Mouse (Mus musculus) right cerebral cortex, postnatal 4 days (tissue): ENCODE results near the gene Zfp609.
"Not testable (repeated sequence)": the region's sequence is repeated elsewhere in the genome, so short reads cannot be mapped to it uniquely, and the experiment has no call there.

Experiments used
- DNase-seq: peaks from one replicate; pipeline ENCODE4 v3.0.0-alpha.2; 2022

Zfp609 gene

DNA sequence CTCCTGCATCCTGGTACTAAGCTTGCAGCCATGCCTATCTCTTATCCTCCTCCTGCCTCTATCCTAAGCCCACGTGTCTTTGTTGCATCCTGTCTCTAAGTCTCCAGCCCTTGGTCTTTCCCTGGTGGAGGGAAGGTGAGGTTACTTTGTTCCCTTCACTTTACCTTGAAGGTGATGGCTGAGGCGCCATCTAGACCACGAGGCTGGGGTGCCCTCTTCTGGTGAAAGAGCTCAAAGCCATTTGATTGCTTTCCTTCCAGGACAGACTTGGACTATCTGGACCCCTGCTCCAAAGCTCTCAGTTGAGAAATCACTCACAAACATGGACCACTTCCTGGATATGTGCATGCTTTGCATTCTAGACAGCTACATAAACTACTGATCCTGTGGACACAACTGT is 163.2 kb downstream of the Zfp609 start:
- DNase-seq, result peak; percentile 56

DNA sequence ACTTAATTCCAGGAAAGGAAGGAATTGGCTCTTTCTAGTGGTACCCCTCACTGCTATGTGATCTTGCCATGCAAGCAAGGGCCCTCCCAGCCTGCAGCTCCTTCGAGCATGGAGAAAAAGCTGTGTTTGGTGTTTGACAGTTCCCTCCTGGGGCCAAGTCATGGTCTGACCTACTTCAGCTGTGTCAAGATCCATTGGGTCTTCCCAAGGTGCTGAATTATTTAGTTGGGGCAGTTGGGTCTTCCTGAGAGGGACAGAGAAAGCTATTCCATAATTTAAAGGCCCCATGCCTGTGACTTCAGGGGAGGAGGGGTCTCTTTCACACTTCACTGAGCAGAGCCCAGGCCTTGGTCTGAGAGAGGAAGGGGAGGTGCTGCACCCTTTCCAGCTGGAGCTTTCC is 165.9 kb downstream of the Zfp609 start:
- DNase-seq, result no peak

- DNase-seq, result no peak
Measured at GRCm38 (mm10) chr9:65661029-65661428, 166.3 kb downstream of the Zfp609 start.

DNA sequence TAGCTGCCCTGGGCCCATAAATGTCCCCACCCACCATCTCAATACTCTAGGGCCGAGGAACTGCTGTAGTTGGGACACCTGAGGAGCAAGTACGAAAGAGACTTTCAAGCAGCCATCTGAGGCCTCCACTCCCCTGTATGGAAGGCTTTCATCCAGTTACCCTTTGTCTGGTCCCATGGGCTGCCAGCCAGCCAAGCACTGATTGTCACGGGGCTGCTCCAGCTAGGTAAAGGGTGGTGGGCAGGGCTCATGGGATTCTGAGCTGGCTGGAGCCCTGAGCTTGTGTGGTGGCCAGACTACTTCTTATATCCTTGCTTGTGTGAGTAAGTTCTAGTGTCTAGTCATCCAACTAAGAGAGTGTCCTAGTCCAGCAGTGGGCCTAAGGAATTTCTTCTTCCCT is 170.1 kb downstream of the Zfp609 start:
- DNase-seq, result no peak

DNA sequence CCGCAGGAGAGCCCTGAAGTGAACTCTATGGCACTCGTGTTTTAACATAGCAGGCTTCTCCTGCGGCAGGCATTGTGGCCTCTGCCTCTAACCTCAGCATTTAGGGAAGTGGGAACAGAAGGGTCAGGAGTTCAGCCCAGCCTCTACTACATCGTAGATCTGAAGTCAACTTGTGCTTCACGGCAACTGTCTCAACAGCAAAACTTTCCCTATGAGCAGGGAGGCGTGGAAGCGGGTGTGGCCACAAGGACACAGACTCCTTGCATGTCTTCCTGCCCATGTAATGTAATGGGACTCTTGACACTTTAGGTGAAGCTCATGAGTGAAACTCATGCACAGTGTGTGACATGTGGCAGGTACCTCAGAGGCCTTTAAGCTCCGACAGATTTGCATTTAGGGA is 171.8 kb downstream of the Zfp609 start:
- no peak for DNase-seq

- DNase-seq, result no peak
Measured at GRCm38 (mm10) chr9:65654700-65655237, 172.6 kb downstream of the Zfp609 start.

DNA sequence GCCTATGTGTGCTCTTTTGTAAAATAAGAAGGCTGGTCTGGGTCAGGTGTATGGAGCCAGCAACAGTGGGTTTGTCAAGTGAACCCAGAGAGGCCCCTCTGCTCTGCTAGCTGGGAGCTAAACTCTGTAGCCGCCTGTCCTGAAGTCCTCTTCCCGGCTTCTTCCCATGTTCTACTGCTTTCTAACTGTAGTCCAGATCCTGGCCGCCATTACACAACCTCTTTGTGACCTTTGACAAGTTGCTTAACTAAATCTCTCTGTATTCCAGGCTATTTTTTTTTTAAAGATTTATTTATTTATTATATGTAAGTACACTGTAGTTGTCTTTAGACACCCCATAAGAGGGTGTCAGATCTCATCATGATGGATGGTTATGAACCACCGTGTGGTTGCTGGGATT is 173.6 kb downstream of the Zfp609 start:
- DNase-seq, result no peak

- DNase-seq, result not testable (repeated sequence)
Measured at GRCm38 (mm10) chr9:65651957-65652356, 175.4 kb downstream of the Zfp609 start.

DNA sequence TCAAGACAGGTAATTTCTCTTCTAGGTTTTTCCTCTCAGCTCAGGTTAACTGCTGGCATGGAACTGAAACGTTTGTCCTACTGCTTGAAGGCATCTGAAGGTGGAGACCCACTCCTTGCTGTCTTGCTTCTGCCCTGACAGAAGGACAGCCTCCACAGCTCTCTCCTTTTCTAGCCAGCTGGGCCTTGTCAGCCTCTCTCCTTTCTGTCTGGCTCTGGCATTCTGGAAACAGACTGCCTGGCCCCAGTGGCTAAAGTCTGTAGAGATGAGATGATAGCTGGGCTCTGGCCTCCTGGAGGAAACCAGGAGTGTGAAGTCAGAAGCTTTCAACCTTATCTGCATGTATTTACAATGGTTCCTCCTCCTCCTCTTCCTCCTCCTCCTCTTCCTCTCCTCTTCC is 177.4 kb downstream of the Zfp609 start:
- no peak for DNase-seq

DNA sequence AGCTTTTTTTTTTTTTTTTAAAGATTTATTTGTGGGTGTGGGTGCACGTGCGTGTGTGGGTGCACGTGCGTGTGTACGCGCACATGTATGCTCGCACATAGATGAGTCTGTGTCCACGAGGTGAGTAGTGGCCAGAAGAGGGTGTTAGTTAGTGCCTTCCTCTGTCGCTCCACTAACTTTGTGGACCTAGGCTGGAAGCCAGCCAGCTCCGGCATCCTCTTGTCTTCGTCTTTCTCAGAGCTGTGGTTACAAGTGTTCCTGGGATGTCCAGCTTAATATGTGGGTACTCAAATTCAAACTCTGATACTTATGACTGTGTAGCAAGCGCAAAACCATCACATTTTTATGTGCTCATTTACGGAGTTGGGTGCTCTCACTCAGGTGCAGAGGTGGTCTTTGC is 178.6 kb downstream of the Zfp609 start:
- no peak for DNase-seq

GRCm38 (mm10) chr9:65646782-65647181 is 180.6 kb downstream of the Zfp609 start:
- no peak for DNase-seq

GRCm38 (mm10) chr9:65645984-65646383 is 181.4 kb downstream of the Zfp609 start:
- no peak for DNase-seq

DNA sequence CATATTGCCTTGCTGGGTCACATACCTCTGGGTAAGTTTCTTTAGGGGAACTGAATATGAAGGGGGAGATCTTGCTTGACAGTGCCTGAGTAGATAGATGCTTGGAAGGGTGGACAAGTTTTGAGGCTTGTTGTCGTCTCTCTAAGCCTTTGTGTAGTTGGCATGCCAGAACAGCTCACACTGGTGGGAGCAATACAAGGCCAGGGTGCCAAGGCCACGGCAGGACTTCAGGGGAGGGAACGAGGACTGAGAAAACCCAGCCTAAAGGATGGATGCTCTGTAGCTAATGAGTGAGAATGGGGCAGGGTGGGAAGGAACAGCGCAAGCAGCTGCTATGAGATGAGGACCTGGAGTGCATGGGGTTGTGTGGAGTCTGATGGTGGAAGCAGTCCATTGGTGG is 182.4 kb downstream of the Zfp609 start:
- no peak for DNase-seq

DNA sequence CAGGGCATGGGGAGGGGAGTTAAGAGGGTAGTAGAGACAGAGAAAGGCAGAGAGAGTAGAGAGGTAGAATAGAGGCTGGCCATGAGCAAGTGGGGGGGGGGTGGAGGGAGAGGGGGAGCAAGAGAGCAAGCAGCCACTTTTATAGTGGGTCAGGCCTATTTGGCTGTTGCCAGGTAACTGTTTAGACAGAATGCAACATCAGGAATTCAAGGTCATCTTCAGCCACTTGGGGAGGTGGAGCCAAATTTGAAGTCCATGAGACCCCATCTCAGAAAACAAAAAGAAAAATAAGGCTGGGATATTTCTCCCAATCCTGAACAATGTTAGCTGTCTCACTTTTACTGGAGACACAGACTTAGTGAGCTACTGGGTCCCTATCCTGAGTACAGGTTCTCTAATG is 184.8 kb downstream of the Zfp609 start:
- no peak for DNase-seq
